In the genomic region with DNA sequence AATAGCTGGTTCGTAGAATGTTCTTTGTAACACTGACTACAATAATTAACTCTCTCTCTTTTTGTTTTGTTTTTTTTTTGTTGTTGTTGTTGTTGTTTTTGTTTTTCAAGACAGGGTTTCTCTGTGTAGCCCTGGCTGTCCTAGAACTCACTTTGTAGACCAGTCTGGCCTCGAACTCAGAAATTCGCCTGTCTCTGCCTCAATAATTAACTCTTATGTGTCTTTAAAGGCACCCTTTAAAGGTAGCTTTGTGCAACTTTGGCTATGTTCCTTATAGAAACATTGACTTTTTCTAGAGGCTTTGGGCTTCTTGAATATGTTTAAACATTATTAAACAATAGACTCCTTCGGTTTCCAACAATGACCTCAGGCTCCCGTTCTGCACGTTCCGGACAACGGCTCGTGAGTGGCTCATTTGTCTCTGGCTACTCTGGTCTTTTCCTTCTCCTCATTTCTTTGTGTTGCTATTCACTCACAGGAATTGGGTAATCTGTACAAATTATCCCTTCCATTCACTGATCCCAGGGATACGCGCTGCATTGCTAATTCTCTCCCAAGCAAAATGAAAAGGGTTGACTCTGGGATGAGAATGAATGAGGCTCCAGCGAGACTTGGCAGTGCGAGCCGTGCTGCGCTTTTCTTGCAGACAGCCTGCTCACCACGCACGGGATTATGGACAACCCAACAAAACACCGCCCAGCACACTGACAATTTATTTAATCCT, we compare ENCODE assay signal across 8 mouse cellular contexts.
DNase-seq lines count a peak whose midpoint lies in the region; ATAC-seq and TF ChIP-seq lines count a peak whose summit lies in the region.

No protein-coding gene starts in this region.

- H3K4me1 ChIP-seq in hindbrain, postnatal 0 days (ENCODE audit: insufficient read depth, low read length) = peaks cover 5% of the 10 kb centered on the region; the same call in 1 of the 2 replicates
- H3K4me1 ChIP-seq in midbrain, embryonic 14.5 days (ENCODE audit: control insufficient read depth, insufficient read depth, low read length) = peaks cover 4% of the 10 kb centered on the region; the same call in 1 of the 2 replicates
- no peaks in the 10 kb centered on the region for H3K4me1 ChIP-seq in heart, embryonic 12.5 days (replicated peaks)

- H3K27ac ChIP-seq in hindbrain, postnatal 0 days = peak overlapping the region; percentile 58
- peak overlapping the region; percentile 50 for H3K27ac ChIP-seq in midbrain, embryonic 14.5 days (replicated peaks; ENCODE audit: low read depth, low read length)
- H3K27ac ChIP-seq in heart, embryonic 12.5 days (ENCODE audit: poor library complexity, severe bottlenecking) = no peak overlapping the region

- no peaks in the 10 kb centered on the region for H3K9me3 ChIP-seq in hindbrain, postnatal 0 days (ENCODE audit: low read length)
- no peaks in the 10 kb centered on the region for H3K9me3 ChIP-seq in midbrain, embryonic 14.5 days (ENCODE audit: control insufficient read depth, low read length)
- H3K9me3 ChIP-seq in heart, embryonic 12.5 days (replicated peaks) = no peaks in the 10 kb centered on the region

- peak overlapping the region; percentile 33 for H3K9ac ChIP-seq in hindbrain, postnatal 0 days (replicated peaks; ENCODE audit: low read length)
- peak overlapping the region; percentile 30 for H3K9ac ChIP-seq in midbrain, embryonic 14.5 days (replicated peaks; ENCODE audit: low read length)
- H3K9ac ChIP-seq in heart, embryonic 12.5 days = no peak overlapping the region

- H3K4me3 ChIP-seq in hindbrain, postnatal 0 days (ENCODE audit: low read length) = peak overlapping the region; percentile 22
- peak overlapping the region; percentile 21 for H3K4me3 ChIP-seq in midbrain, embryonic 14.5 days (replicated peaks; ENCODE audit: low read depth, low read length)
- H3K4me3 ChIP-seq in heart, embryonic 12.5 days = no peak overlapping the region

- peak; percentile 91 for ATAC-seq in hindbrain, postnatal 0 days
- ATAC-seq in midbrain, embryonic 14.5 days (ENCODE audit: low FRiP score, low TSS enrichment) = peak; percentile 82
- no peak for ATAC-seq in heart, embryonic 12.5 days (ENCODE audit: insufficient number of reproducible peaks, low FRiP score)

- no peaks in the 10 kb centered on the region for H3K36me3 ChIP-seq in hindbrain, postnatal 0 days (ENCODE audit: insufficient read depth, low read length)
- H3K36me3 ChIP-seq in midbrain, embryonic 14.5 days (ENCODE audit: control insufficient read depth, insufficient read depth, low read length) = no peaks in the 10 kb centered on the region
- H3K36me3 ChIP-seq in heart, embryonic 12.5 days = no peaks in the 10 kb centered on the region

- 21% methylated on average over 18 of the region's 18 CpGs for WGBS in hindbrain, postnatal 0 days
- WGBS in midbrain, embryonic 14.5 days = 17% methylated on average over 18 of the region's 18 CpGs
- 82% methylated on average over 18 of the region's 18 CpGs for WGBS in heart, embryonic 12.5 days

- peak overlapping the region; percentile 57 for H3K4me2 ChIP-seq in hindbrain, postnatal 0 days (ENCODE audit: low read depth, low read length)
- peak overlapping the region; percentile 51 for H3K4me2 ChIP-seq in midbrain, embryonic 14.5 days (ENCODE audit: low read length)
- H3K4me2 ChIP-seq in heart, embryonic 12.5 days = no peak overlapping the region

- no peak for TF ChIP-seq CTCF in hindbrain, postnatal 0 days (IDR thresholded peaks at IDR 0.05; ENCODE audit: low read depth)

- peak; percentile 4 for DNase-seq in lung, postnatal 14 days
- no peak for DNase-seq in lung, adult 18-20 months
- DNase-seq in hindbrain, postnatal 0 days (ENCODE audit: low spot score) = peak; percentile 80
- peak; percentile 84 for DNase-seq in midbrain, embryonic 14.5 days
- no peak for DNase-seq in spleen, adult 18-20 months
- DNase-seq in B cell, adult 2 months = no peak
- DNase-seq in adrenal gland, adult 2 months = no peak

- no peaks in the 10 kb centered on the region for H3K27me3 ChIP-seq in hindbrain, postnatal 0 days (ENCODE audit: insufficient read depth, low read length)
- H3K27me3 ChIP-seq in midbrain, embryonic 14.5 days (ENCODE audit: control insufficient read depth, insufficient read depth, low read length) = no peaks in the 10 kb centered on the region
- H3K27me3 ChIP-seq in heart, embryonic 12.5 days (replicated peaks) = no peaks in the 10 kb centered on the region

Comparison
In these comparisons a context has a peak if more than half of its experiments do, and no peak if none do; other contexts are left out.
1. DNase-seq: peak in lung, postnatal 14 days (single experiment), hindbrain, postnatal 0 days (single experiment) and midbrain, embryonic 14.5 days (single experiment); none in lung, adult 18-20 months (0 of 2), spleen, adult 18-20 months (0 of 2), B cell, adult 2 months (0 of 2) and adrenal gland, adult 2 months (single experiment).